Mouse (Mus musculus) B cell, adult 2 months (primary cell): Measurements from ENCODE around the gene 4931428F04Rik.
"Not testable (repeated sequence)": the region's sequence is repeated elsewhere in the genome, so short reads cannot be mapped to it uniquely, and the experiment has no call there.

ENCODE experiments used
- DNase-seq, 2 experiments: peaks; one replicate each; pipeline ENCODE4 v3.0.0; 2022

The 4931428F04Rik gene

DNA sequence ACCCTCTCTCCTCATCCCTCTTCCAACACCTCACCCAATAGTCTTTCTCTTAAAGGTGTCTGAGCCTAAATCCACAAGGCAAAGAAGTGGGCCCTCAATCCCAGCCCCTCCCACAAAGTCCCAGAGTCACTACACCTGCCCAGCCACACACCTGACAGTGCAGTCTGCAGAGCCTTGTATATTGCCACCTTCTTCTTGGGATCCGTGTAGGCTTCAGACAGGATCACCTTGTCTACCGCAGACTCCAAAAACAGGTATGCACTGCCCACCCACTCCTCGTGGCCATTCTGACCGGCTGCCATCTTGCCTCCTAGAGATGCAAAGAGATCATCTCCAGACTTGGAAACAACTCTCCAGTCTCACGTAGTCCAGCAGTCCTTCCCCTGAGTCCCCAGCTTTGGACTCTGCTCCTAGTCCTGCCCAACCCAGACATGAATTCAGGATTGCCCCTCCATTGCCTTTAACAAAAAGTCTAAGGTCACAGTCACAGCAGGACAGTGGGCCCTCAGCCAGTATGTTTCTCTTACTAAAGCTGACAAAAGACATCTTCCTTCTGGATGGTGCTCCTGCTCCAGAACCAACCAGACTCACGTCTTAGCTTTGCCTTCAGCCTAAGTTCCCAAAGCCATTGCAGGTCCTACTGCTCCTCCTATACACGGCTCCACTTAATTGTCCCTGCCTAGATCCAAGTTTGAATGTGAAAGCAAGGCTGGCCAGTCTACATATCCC, 29.1 kb downstream of the 4931428F04Rik start:
- DNase-seq: no peak

DNA sequence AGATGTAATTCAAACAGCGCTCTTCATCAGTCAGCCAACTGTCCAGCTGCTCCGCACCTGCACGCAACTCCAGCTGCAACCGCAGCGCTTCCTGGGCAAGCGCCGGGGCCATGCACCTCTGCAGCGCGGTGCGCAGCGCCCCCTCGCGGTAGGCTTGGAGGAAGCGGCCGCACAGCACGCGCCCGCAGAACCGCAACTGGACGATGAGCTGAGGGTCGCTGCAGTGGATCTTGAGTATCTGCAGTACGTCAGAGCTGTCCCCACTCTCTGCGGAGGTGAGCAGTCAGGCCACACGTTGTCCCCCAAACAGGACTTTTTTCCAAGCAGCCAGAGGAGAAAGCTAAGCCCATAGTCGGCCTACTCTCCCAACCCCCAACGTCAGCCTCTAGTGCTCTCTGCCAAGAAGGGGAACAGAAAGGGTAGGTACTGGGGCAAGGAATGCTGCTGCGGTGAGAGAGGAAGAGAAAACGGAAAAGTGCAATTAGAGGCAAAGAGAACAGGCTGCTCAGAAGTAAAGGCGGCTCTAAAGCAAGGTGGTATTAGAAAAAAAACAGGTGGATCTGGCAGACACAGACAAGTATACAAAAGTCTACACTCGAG, 29.8 kb downstream of the 4931428F04Rik start:
- DNase-seq: peak; percentile 83 to 88

DNA sequence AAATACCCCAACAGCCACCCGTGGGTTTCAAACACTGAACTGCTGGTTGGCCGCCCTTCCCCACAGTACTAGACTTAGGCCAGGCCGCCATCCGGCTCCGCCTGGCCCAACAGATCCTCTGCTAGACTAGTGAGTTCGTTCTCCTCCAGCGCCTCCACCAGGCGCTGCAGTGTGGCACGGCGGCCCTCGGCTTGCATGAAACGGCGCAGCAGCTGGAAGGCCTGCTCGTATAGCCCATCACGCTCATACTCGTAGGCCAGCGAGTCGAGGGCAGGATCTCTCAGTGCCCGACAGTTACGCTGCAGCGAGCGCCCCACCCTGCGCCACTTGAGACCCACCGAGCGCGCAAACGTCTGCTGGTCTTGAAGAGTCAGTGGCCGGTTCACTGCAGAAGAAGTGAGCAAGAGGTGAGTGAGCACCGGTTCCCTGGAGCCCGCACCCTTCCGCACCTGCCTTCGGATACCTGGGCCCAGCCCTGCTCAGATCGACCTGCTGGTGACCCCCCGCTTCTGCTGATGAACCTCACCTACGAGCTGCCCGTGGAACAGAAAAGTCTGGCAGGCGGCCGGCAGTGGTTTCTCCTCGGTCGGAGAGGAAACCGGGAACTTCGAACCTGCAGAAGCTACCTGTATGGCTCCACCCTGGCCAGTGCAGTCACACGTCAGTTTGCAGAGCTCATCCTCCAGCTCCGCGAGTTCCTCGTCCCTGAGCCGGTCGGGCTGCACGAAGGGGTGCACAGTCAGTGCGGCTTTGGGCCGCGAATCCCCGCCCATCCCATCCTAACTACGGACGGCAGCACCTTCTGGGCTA, 30.5 kb downstream of the 4931428F04Rik start:
- DNase-seq: no peak

DNA sequence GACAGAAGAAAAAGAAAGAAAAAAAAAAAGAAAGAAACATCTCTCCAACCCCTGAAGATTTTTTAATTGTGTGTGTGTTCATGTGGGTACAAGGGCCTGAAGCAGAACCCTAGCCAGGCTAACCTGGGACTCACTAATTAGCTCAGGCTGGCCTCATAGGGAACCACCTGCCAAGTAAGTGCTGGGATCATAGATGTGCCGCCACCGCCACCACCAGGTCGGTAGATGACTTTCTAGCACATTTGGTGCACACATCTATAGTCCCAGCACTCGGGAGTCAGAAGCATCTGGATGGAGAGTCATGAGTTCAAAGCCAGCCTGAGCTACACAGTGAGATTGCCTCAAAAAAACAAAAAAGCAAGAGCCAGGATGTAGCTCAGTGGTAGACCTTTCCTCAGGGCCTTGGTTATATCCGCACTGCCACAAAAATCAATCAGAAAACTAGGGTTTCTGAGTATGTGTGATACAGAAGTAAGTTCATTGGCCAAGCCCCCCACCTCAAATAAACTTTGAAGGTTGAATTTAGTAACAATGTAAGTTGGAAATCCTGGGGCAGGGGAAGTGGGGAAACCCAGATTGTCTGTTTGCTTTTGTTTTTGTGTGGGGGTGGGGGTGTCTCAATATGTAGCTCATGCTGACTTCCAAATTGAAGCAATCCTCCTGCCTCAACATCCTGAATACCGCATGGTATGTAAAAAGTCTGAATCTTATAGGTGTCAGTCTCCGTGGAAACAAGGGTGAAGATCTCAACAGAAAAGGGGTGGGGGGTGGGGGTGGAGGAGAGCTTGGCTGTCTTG, 32.1 kb downstream of the 4931428F04Rik start:
- no peak for DNase-seq

DNA sequence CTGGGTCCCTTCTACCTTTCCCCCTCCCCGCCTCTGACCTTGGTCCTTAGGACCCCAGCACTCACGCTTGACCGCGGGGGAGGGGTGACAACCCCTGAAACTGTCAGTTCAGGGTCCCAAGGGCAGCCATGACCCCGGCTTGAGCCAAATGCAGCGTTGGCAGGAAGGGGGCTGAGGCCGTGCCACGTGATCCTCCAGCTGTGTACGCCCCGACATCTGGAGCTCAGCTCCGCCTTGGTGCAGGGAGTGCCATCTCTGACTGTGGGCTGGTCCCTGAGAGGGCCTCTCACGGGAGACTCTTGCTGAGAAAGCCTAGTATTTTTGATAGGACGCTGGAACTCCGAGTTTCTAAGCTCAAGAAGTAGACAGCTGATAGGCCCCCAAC, 34.7 kb downstream of the 4931428F04Rik start, which contains the start of gene B3gnt9:
Gene B3gnt9, minus strand, starts transcription at position 188 of the 385 bp plus-strand sequence.
- DNase-seq: peak; percentile 30

DNA sequence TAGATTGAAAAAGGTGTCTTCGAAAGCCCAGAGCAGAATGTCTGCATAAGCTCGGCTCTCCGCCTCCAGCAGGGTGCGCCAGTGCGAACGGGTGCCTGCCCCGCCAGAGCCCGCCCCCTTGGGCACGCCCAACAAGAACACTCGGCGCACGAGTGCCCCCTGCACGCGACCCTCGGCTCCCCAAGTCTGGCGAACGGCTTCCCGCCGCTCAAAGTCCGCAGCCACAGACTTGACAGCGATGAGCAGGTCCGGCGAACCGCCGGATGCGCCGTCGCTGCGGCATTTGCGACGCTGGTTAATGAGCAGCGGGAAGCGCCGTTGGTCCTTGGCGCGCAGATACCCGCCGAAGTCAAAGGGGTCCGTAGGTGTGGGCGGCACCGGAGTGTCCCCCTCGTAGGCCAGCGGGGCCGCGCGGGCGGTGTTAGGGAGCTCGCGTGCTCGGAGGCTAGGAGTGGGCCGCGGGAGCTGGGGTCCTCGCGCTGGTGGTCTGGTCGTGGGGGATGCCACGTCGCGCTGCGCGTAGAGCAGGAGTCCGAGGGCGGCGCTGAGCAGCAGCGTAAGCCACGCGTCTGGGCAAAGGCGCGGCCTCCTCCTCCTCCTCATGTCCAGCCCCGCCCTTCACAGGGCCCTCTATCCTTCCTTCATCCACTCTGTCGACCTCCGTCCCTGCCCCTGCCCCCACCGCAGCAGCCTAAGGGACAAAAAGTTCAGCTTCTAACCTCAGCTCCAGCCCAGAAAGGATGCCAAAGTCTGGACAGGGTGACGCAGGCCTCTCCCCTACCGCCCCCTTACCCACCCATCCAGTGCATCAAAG, 35.3 kb downstream of the 4931428F04Rik start:
- DNase-seq: peak; percentile 93

DNA sequence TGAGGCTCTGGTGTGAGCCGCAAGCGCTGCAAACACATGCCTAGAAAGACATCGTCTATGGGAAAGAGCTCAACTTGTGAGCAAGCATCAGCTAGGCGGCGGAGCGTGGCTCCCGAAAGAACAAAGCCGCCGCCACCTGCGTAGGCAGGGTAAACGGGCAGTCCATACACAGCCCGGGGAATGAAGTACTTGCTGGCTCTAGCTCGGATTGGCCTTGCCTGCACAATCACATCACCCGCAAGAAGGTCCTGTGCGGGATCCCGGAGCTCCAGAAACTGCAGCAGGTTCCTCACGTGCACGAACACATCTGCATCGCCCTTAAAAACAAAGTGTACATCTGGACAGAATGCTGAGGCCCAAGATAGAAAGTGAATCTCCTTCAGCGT, 35.9 kb downstream of the 4931428F04Rik start:
- no peak for DNase-seq

DNA sequence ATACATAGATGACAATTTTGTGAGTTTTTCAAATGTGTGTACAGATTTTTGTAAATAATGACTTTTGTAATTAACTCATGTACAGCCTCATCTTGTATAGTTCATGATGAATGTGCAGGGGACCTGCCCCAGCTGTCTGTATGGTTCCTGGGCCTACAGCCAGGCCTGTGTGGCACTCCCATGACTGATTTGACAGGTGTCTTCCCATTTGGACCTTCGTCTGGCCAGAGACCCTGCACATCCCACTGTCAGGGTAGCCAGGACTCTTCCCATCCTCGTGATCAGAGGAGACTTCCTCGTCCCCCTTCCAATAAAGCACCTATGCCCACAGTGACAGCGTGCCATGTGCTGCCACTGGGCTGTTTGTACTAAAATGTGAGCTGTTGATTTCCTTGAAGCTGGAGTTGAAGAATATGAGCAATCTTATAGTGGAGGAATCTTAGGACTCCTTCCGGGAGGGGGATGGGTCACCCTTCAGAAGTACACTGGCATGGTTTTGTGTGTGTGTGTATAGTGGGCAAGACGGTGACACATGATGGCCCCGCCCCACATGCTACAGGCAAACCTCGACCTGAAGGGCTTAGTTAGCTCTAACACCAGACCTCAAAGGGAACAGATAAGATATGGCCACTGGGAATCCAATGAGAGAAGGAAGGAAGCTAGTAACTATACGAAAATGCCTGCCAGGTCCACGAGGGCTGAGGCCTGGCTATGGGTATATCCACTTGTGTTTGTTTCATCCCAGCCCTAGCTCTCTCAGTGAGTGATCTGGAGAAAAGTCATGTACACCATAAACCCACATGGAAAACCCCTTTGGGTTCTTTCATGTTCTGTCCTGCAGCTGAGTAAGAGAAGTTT, 36.8 kb downstream of the 4931428F04Rik start:
- no peak for DNase-seq

DNA sequence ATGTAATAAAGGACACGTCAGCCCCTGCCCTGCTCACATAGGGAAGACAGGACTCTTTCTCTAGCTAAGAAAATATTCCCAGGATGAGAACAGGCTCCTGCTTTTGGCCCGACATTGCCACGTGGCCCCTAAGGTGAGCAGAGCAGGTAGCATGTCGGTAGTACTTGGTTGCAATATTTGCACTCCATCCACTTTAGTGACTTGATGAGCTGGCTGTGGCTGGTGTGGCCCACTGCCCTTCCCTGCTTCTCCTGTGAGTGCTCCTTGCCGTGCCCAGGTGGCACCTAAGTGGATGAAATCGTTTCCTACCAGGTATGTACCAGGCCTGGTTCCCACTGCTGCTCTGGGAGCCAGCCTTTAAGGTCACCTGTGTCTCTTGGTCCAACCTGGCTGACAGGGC, 37.7 kb downstream of the 4931428F04Rik start:
- DNase-seq: no peak

DNA sequence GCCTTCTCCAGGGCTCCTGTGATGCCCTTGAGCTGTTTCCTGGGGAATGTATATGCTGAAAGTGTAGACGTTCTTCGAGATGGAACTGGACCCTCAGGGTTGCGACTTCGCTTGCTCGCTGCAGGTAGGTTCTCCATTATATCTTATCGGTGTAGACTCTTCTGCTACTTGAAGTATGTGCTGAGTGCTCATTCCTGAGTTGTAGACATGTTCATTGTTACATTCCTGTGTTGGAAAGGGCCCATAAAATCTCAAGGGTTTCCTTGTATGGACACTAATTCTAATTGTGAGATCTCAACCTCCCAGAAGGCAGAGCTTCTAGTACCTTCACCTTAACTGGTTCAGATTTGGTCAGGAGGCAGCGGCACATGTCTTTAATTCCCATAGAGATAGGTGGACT, 48.6 kb downstream of the 4931428F04Rik start:
- no peak for DNase-seq

DNA sequence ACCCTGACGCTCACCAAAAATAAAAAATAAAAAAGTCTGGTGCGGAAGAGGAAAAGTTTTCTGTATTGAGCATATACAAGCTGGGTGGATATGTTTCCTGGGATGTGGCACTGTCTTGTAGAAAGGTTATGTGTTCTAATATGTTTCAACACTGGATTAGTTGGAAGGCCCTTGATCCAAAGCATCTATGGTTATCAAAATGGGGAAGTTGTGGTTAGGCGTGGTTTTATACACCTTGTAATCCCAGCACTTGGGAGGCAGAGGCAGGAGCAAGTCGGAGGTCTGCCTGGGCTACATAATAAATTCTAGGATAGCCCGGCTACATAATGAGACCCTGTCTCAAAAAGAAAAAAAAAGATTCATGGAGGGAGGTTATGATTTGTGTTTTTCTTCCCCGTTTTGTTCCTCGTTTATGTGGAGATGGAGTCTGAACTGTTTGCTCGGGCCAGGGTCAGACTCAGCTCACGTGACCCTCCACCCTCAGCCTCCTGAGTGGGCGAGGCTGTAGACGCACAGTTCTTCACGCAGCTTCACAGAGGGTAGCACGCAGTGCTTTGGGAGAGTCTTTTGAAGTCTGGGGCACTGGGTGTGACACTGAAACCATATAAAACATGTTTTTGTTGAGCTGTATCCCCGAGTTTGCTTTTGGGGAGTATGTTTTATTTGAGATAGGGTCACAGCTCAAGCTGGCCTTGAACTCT, 52.1 kb downstream of the 4931428F04Rik start:
- no peak for DNase-seq

DNA sequence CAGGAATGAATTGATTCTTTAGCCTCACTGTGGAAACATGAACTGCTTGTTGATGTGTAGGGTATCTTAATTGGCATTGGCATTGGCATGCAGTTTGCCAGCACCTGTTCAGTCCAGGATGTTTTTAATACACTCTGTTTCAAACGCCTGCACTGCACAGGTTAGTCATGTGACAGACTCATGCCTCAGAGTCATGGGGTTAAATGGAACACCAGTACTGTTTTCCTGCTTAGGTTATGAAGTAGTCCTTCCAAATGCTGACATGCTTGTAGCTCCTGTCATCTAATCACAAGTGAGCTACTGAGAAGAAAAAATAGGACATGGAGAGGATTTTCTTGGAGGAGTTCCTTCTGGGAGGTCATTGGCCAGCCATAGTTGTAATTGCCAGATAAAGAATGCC, 54.5 kb downstream of the 4931428F04Rik start:
- no peak for DNase-seq

DNA sequence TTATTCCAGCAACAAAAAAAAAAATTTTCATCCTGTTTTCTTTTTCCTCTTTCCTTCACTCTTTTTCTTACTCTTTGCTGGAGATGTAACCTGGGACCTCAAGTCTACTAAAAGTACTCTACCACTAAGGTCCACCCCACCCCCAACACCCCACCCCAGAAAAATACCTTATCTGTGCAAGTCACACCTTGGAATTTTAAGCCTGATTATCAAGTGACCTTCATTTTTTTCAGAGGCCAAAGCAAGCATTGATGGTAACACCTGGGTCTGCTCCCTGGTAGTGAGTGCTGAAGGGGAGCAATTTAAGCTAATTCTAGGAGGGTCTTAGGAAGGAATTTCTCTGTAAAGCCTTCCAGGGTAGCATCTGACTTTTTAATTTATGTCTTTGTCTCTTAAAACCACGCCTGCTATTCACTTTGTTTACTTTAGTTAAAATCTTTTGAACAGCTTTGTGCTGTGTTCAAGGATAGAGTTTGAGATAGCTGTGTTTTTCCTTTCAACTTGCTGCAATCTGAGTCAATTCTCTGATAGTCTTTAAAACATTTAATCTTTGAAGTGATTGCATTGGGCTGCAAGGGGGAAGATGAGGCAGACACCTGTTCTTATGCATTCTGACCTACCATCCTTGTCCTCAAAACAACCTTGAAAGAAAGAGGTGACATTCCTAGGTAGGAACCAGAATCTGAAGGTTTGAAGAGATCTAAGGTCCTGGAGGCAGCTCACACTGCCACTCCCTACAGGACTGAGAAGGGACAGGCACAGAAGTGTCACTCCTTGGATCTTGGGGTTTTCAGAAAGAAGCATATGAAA, 56.3 kb downstream of the 4931428F04Rik start:
- no peak for DNase-seq

DNA sequence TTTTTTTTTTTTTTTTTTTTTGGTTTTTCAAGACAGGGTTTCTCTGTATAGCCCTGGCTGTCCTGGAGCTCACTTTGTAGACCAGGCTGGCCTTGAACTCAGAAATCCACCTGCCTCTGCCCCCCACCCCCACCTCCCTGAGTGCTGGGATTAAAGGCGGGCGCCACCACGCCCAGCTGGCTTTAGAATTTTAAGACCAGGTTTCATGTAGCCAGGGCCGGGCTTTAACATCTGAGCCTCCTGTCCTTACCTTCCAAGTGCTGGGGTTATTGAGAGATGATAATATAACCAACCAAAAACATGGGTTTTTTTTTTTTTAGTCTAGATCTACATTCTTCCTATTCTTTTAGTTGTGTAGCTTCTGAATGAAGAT, 57.4 kb downstream of the 4931428F04Rik start:
- not testable (repeated sequence) for DNase-seq

DNA sequence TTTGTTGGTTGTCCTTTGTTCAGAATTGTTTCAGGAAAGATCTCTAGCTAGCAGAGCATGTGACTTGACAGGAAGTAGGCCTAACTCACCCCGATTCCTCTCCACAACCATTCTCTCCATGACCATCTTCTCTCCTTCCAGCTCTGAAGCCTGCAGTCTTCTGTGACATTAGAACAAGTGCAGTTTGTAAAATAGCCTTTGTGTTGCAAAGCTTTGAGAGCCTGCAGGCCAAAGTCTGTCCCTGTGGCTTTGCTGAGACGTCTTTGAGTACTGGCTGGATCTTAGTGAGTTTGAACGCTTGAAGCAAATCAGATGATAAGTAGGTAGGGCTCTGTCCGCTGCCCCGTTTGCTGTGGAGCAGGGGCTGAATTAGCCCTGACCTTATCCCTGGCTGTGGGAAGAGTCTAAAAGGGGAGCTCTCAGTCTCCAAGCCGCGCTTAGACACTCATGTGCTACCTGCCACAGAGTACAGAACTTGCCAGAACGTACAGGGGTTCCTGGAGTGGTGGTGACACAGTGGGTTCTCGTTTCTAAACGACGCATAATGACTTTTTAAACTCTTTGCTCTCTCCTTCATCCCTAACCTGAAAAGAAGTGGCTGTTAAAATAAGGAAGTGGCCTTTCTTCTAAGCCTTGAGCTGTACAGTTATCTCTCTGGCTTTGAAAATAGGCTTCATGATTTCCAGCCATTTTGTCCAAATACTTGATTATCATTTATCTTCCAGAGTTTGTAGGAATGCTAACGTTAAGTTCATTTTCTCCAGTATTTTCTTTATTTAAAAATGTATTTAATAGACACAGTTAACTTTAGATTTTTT, 58.0 kb downstream of the 4931428F04Rik start:
- DNase-seq: no peak
